Mouse (Mus musculus): Measurements from ENCODE around the gene Hoxb9. TPM values are rescaled to one million over a fixed set of nuclear protein-coding genes. Genes with fewer than 3 reads are reported as not detected.
A peak's percentile ranks its signal among the peaks of the same experiment; 100 is the strongest.

Hoxb9 gene
- polyA plus RNA-seq, 1 experiment from 2014 or later: 0.35 TPM

- ATAC-seq (ENCODE audit: insufficient read depth, low FRiP score, low read depth): no peak
- Histone ChIP-seq H3K4me2 (peak overlapping the region; percentile 8; the same call in 1 of the 2 replicates), H3K4me1 (peaks cover 16% of the 10 kb centered on the region), H3K36me3 (no peaks in the 10 kb centered on the region), H3K9ac (no peak overlapping the region), H3K27me3 (replicated peaks) (peaks cover 79% of the 10 kb centered on the region), H3K9me3 (no peaks in the 10 kb centered on the region), H3K27ac (peak overlapping the region; percentile 44; the same call in 1 of the 2 replicates), H3K4me3 (replicated peaks) (no peak overlapping the region)
- 41% methylated on average over 2 of the region's 2 CpGs for WGBS
These were observed 25.7 kb downstream of the Hoxb9 start for GRCm38 (mm10) chr11:96296997-96297396.

DNA sequence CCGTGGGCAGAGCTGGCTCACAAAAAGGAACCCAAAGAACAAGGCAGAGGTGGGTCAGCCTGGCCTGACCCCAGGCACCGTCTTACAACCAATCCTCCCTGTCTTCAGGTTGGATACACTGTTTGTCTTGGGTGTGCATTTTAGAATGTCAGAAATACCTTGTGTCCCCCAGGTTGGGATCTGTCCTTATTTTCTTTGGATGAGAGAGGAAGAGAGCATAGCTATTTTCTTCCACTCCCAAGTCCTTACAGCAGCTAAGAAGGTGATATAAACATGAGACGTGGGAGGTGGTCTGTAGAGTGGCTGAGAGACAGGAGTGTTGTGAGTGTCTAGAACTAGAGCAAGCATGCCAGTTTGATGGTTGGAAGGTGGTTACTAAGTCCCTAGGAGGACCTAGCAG lies 26.2 kb downstream of the Hoxb9 start:
- WGBS: 23% methylated on average over 3 of the region's 3 CpGs
- H3K4me2 ChIP-seq: peak overlapping the region; percentile 8; the same call in 1 of the 2 replicates
- H3K27me3 ChIP-seq (replicated peaks): peaks cover 79% of the 10 kb centered on the region
- ATAC-seq (ENCODE audit: insufficient read depth, low FRiP score, low read depth): no peak
- peak overlapping the region; percentile 44; the same call in 1 of the 2 replicates for H3K27ac ChIP-seq
- peaks cover 16% of the 10 kb centered on the region for H3K4me1 ChIP-seq
- H3K9ac ChIP-seq: no peak overlapping the region
- H3K36me3 ChIP-seq: no peaks in the 10 kb centered on the region
- no peaks in the 10 kb centered on the region for H3K9me3 ChIP-seq
- H3K4me3 ChIP-seq (replicated peaks): no peak overlapping the region

DNA sequence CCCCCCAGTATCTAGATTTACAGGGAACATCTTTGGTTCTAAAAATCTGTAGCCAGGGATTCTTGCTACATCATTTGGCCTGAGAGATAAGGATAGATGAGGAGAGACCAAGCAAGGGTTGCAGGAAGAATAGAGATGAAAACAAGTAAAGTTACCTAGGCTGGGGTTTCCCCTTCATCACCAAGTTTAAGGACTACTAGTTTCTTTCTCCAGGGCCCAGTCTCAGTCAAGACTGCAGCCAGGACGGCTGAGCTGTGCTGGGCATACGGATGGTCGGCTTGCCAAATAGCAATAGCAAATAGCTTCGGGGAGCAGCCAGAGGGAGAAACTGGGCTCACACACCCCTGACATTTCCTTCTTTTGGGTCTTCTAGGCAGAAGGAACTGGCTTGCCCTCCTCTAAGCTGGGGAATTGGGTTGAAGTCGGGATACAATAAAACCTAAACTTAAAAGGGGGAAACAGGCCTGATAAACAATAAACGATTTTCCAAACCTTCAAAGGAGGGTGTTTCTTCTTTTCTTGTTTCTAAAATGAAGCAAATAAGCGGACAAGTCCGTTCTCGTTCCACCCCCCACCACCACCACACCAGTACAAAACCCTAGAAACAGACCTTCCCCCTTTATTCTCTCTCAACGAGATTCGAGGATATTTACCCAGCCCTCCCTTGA lies 26.8 kb downstream of the Hoxb9 start:
- Histone ChIP-seq H3K27ac (no peak overlapping the region), H3K9me3 (no peaks in the 10 kb centered on the region), H3K36me3 (no peaks in the 10 kb centered on the region), H3K4me1 (peaks cover 16% of the 10 kb centered on the region), H3K27me3 (replicated peaks) (peaks cover 73% of the 10 kb centered on the region), H3K9ac (no peak overlapping the region), H3K4me2 (peak overlapping the region; percentile 67; the same call in 1 of the 2 replicates), H3K4me3 (replicated peaks) (no peak overlapping the region; the same call in 1 of the 2 replicates)
- no peak for ATAC-seq (ENCODE audit: insufficient read depth, low FRiP score, low read depth)
- WGBS: 28% methylated on average over 11 of the region's 11 CpGs

GRCm38 (mm10) chr11:96298895-96299667 lies 27.8 kb downstream of the Hoxb9 start:
- H3K4me2 ChIP-seq: peak overlapping the region; percentile 67
- H3K4me1 ChIP-seq: peaks cover 22% of the 10 kb centered on the region
- peak overlapping the region; percentile 63 for H3K9ac ChIP-seq
- H3K27me3 ChIP-seq (replicated peaks): peaks cover 67% of the 10 kb centered on the region
- no peak for ATAC-seq (ENCODE audit: insufficient read depth, low FRiP score, low read depth)
- H3K4me3 ChIP-seq (replicated peaks): peak overlapping the region; percentile 53
- no peaks in the 10 kb centered on the region for H3K9me3 ChIP-seq
- WGBS: under 1% methylated on average over 66 of the region's 66 CpGs
- no peaks in the 10 kb centered on the region for H3K36me3 ChIP-seq
- peak overlapping the region; percentile 75 for H3K27ac ChIP-seq

DNA sequence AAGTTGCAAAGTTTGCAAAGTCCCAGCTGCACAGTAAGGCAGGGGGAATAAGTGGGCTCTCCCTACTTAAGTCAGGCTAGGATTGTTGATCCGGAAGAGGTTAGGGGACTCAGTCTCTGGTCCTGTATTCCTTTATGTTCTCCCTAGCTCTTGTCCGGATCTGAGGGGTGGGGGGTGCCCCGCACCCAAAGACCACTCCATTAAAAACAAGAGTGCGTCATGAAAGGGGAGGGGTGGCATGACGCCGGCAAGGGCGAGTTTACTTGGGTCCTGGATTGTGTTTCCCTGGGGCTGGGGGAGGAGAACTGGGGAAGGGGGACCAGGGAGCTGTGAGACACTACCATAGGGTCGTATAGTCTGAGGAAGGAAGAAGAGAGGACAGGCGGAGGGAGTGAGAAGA lies 28.5 kb downstream of the Hoxb9 start:
- Histone ChIP-seq H3K27me3 (replicated peaks) (peaks cover 65% of the 10 kb centered on the region), H3K27ac (peak overlapping the region; percentile 75; the same call in 1 of the 2 replicates), H3K4me1 (peaks cover 22% of the 10 kb centered on the region)

GRCm38 (mm10) chr11:96300354-96301063 lies 29.3 kb downstream of the Hoxb9 start:
- Histone ChIP-seq H3K27ac (peak overlapping the region; percentile 44; the same call in 1 of the 2 replicates), H3K27me3 (replicated peaks) (peaks cover 66% of the 10 kb centered on the region), H3K36me3 (no peaks in the 10 kb centered on the region), H3K4me1 (peaks cover 20% of the 10 kb centered on the region), H3K4me2 (peak overlapping the region; percentile 67), H3K9ac (peak overlapping the region; percentile 9; the same call in 1 of the 2 replicates), H3K9me3 (no peaks in the 10 kb centered on the region), H3K4me3 (replicated peaks) (peak overlapping the region; percentile 53)
- no peak for ATAC-seq (ENCODE audit: insufficient read depth, low FRiP score, low read depth)
- 4% methylated on average over 35 of the region's 35 CpGs for WGBS

More for the DNA sequence above, 28.5 kb downstream of the Hoxb9 start:
- no peak for ATAC-seq (ENCODE audit: insufficient read depth, low FRiP score, low read depth)
- peak overlapping the region; percentile 53 for H3K4me3 ChIP-seq (replicated peaks)
- no peaks in the 10 kb centered on the region for H3K9me3 ChIP-seq
- peak overlapping the region; percentile 67 for H3K4me2 ChIP-seq
- peak overlapping the region; percentile 63 for H3K9ac ChIP-seq
- H3K36me3 ChIP-seq: no peaks in the 10 kb centered on the region
- WGBS: 7% methylated on average over 9 of the region's 9 CpGs

- Histone ChIP-seq H3K4me1 (peaks cover 16% of the 10 kb centered on the region; the same call in 1 of the 2 replicates), H3K4me3 (replicated peaks) (peak overlapping the region; percentile 53), H3K9ac (no peak overlapping the region), H3K27me3 (replicated peaks) (peaks cover 66% of the 10 kb centered on the region), H3K4me2 (peak overlapping the region; percentile 67), H3K27ac (peak overlapping the region; percentile 44; the same call in 1 of the 2 replicates), H3K9me3 (no peaks in the 10 kb centered on the region), H3K36me3 (no peaks in the 10 kb centered on the region)
- 20% methylated on average over 10 of the region's 10 CpGs for WGBS
- ATAC-seq (ENCODE audit: insufficient read depth, low FRiP score, low read depth): no peak
These were observed 29.8 kb downstream of the Hoxb9 start for GRCm38 (mm10) chr11:96301064-96301431.

DNA sequence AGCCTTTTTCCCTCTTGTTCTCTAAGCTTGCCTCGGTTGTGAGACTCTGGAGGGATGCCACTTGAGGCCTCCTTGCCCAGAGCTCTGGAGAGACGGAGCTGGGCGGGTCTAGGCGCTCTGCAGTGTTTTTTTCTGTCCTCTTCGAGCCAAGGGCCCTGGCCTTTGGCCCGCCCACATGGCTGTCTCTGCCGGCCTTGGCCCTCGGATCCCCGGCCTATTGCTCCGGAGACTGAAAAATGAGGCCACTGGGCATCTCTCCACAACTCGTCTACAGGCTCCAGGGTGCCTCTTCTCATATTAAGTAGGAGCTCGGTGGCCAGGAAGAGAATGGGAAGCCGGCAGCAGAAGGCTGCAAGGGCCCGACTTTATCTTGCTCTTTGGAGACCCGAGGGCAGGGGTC lies 30.6 kb downstream of the Hoxb9 start:
- H3K4me1 ChIP-seq: peaks cover 16% of the 10 kb centered on the region; the same call in 1 of the 2 replicates
- peak overlapping the region; percentile 71 for H3K27ac ChIP-seq
- peak overlapping the region; percentile 62 for H3K4me2 ChIP-seq
- peak overlapping the region; percentile 20; the same call in 1 of the 2 replicates for H3K9ac ChIP-seq
- H3K27me3 ChIP-seq (replicated peaks): peaks cover 65% of the 10 kb centered on the region
- 10% methylated on average over 15 of the region's 15 CpGs for WGBS
- no peak for ATAC-seq (ENCODE audit: insufficient read depth, low FRiP score, low read depth)
- peak overlapping the region; percentile 41; the same call in 1 of the 2 replicates for H3K4me3 ChIP-seq (replicated peaks)
- no peaks in the 10 kb centered on the region for H3K9me3 ChIP-seq
- H3K36me3 ChIP-seq: no peaks in the 10 kb centered on the region

DNA sequence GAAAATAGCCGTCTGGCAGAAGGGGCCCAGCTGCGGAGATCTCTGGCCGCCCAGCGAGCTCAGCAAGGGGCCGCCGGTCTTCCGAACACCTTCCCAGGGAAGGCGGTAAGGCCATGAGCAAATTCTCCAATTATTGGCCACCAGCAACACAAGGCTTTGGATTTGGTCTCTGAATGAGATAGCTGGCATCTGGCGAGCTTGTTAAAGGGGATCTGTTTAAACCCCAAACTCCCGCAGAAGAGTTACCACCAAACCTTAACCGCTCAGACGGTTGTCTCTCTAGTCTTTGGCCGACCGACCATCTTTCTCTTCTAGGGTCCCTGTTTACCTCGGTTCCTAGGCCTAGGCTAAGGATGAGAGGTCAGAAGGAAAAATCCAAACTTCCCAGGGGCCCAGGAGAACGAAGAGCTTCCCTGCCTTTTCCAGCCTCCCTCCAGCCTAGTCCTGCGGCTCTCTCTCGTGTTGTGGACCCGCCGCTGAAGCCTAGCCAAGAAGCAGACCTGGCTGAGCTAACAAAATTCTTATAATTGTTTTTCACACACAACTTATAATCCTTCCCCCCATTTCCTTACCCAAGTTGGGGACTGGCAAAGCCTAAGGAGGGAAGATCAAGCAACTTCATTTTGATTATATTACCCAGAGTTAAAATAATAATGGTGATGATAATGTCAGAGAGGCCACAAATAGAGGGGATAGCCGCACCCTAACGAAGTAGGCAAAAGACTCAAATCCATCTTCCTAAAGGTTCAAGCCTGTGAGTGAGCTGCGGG lies 31.3 kb downstream of the Hoxb9 start:
- Histone ChIP-seq H3K9me3 (no peaks in the 10 kb centered on the region), H3K27me3 (replicated peaks) (peaks cover 57% of the 10 kb centered on the region), H3K4me1 (peaks cover 16% of the 10 kb centered on the region; the same call in 1 of the 2 replicates), H3K4me3 (replicated peaks) (peak overlapping the region; percentile 41; the same call in 1 of the 2 replicates), H3K4me2 (peak overlapping the region; percentile 62), H3K9ac (no peak overlapping the region), H3K27ac (peak overlapping the region; percentile 71), H3K36me3 (no peaks in the 10 kb centered on the region)
- ATAC-seq (ENCODE audit: insufficient read depth, low FRiP score, low read depth): no peak
- WGBS: 22% methylated on average over 23 of the region's 23 CpGs

DNA sequence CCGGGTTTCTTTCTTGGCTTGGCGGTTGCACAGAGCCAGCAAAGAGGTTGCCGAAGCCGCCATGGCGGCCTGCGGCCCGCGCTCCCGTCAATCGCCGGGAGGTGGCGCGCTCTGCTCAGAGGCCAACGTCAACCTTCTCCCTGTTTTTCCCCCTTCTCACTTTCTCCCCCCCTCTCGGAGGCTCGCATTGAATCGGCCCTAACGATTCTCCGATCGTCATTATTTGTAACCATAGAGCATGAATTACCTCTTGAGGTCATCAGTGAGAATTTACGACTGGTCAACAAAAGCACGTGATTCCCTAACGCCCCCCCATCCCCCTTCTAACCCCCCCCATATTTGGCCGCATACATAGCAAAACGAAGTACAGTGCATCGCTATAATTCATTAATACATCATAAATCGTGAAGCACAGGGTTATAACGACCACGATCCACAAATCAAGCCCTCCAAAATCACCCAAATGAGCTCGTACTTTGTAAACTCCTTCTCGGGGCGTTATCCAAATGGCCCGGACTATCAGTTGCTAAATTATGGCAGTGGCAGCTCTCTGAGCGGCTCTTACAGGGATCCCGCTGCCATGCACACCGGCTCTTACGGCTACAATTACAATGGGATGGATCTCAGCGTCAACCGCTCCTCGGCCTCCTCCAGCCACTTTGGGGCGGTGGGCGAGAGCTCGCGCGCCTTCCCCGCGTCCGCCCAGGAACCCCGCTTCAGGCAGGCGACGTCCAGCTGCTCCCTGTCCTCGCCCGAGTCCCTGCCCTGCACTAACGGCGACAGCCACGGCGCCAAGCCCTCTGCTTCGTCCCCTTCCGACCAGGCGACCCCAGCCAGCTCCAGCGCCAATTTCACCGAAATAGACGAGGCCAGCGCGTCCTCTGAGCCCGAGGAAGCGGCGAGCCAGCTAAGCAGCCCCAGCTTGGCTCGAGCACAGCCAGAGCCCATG lies 32.2 kb downstream of the Hoxb9 start, which contains the start of gene Hoxb5:
Hoxb5 (plus strand) TSS at position 186 of the 949 bp plus-strand sequence.
- 2% methylated on average over 69 of the region's 69 CpGs for WGBS
- Histone ChIP-seq H3K4me3 (replicated peaks) (peak within 1 kb of the TSS; percentile 41), H3K9me3 (no peaks in the 10 kb centered on the region), H3K27me3 (replicated peaks) (peaks cover 51% of the 10 kb centered on the region), H3K4me2 (peak within 1 kb of the TSS; percentile 62), H3K9ac (peak within 1 kb of the TSS; percentile 47), H3K36me3 (no peaks in the 10 kb centered on the region), H3K4me1 (peaks cover 16% of the 10 kb centered on the region; the same call in 1 of the 2 replicates), H3K27ac (peak within 1 kb of the TSS; percentile 78)
- ATAC-seq (ENCODE audit: insufficient read depth, low FRiP score, low read depth): peak; percentile 54
